Mouse (Mus musculus): ENCODE measurements around the gene Ninj2. TPM values are rescaled to one million over a fixed set of nuclear protein-coding genes. Genes with fewer than 3 reads are reported as not detected.
A peak's percentile ranks its signal among the peaks of the same experiment; 100 is the strongest.

The Ninj2 gene
- polyA plus RNA-seq, 1 experiment from 2014 or later, result 0.62 TPM

GRCm38 (mm10) chr6:120095501-120095900 lies 2.4 kb downstream of the Ninj2 start:
- 54% methylated on average over 1 of the region's 1 CpGs for WGBS
- no peak overlapping the region for H3K27ac ChIP-seq
- no peak for ATAC-seq (ENCODE audit: borderline replicate concordance, extremely low read depth, low FRiP score, low TSS enrichment)
- H3K27me3 ChIP-seq, result no peaks in the 10 kb centered on the region
- no peaks in the 10 kb centered on the region for H3K36me3 ChIP-seq
- no peak overlapping the region for H3K4me2 ChIP-seq
- no peaks in the 10 kb centered on the region for H3K9me3 ChIP-seq
- no peaks in the 10 kb centered on the region for H3K4me1 ChIP-seq
- H3K4me3 ChIP-seq, result no peak overlapping the region
- no peak overlapping the region for H3K9ac ChIP-seq

GRCm38 (mm10) chr6:120099392-120099791 lies 6.2 kb downstream of the Ninj2 start:
- no peak for ATAC-seq (ENCODE audit: borderline replicate concordance, extremely low read depth, low FRiP score, low TSS enrichment)
- Histone ChIP-seq H3K4me1 (no peaks in the 10 kb centered on the region), H3K27me3 (no peaks in the 10 kb centered on the region), H3K9ac (no peak overlapping the region), H3K36me3 (no peaks in the 10 kb centered on the region), H3K9me3 (no peaks in the 10 kb centered on the region), H3K4me2 (no peak overlapping the region), H3K4me3 (no peak overlapping the region), H3K27ac (no peak overlapping the region)
- 62% methylated on average over 5 of the region's 5 CpGs for WGBS

- no peak overlapping the region for H3K27ac ChIP-seq
- no peak overlapping the region for H3K9ac ChIP-seq
- H3K27me3 ChIP-seq, result no peaks in the 10 kb centered on the region
- H3K9me3 ChIP-seq, result no peaks in the 10 kb centered on the region
- no peak overlapping the region for H3K4me2 ChIP-seq
- ATAC-seq (ENCODE audit: borderline replicate concordance, extremely low read depth, low FRiP score, low TSS enrichment), result no peak
- H3K4me1 ChIP-seq, result no peaks in the 10 kb centered on the region
- H3K36me3 ChIP-seq, result no peaks in the 10 kb centered on the region
- H3K4me3 ChIP-seq, result no peak overlapping the region
- whole genome bisulfite sequencing, result 79% methylated on average over 12 of the region's 12 CpGs
Observed at GRCm38 (mm10) chr6:120101221-120101620, 8.1 kb downstream of the Ninj2 start.

GRCm38 (mm10) chr6:120101996-120102395 lies 8.8 kb downstream of the Ninj2 start:
- Histone ChIP-seq H3K36me3 (no peaks in the 10 kb centered on the region), H3K9ac (no peak overlapping the region), H3K4me3 (no peak overlapping the region), H3K27ac (no peak overlapping the region), H3K9me3 (no peaks in the 10 kb centered on the region), H3K4me2 (no peak overlapping the region), H3K4me1 (no peaks in the 10 kb centered on the region), H3K27me3 (no peaks in the 10 kb centered on the region)
- WGBS, result 87% methylated on average over 6 of the region's 6 CpGs
- ATAC-seq (ENCODE audit: borderline replicate concordance, extremely low read depth, low FRiP score, low TSS enrichment), result no peak

- WGBS, result 17% methylated on average over 1 of the region's 1 CpGs
- no peak overlapping the region for H3K9ac ChIP-seq
- H3K4me2 ChIP-seq, result no peak overlapping the region
- ATAC-seq (ENCODE audit: borderline replicate concordance, extremely low read depth, low FRiP score, low TSS enrichment), result no peak
- no peak overlapping the region for H3K27ac ChIP-seq
- no peaks in the 10 kb centered on the region for H3K4me1 ChIP-seq
- H3K36me3 ChIP-seq, result no peaks in the 10 kb centered on the region
- no peak overlapping the region for H3K4me3 ChIP-seq
- H3K27me3 ChIP-seq, result no peaks in the 10 kb centered on the region
- no peaks in the 10 kb centered on the region for H3K9me3 ChIP-seq
Observed at GRCm38 (mm10) chr6:120103104-120103503, 10.0 kb downstream of the Ninj2 start.

GRCm38 (mm10) chr6:120105055-120105454 lies 11.9 kb downstream of the Ninj2 start:
- Histone ChIP-seq H3K27ac (no peak overlapping the region), H3K4me3 (no peak overlapping the region), H3K4me2 (no peak overlapping the region), H3K9ac (no peak overlapping the region), H3K27me3 (no peaks in the 10 kb centered on the region), H3K36me3 (no peaks in the 10 kb centered on the region), H3K4me1 (peaks cover 7% of the 10 kb centered on the region), H3K9me3 (no peaks in the 10 kb centered on the region)
- no peak for ATAC-seq (ENCODE audit: borderline replicate concordance, extremely low read depth, low FRiP score, low TSS enrichment)

GRCm38 (mm10) chr6:120107586-120107985 lies 14.4 kb downstream of the Ninj2 start:
- no peak overlapping the region for H3K4me2 ChIP-seq
- H3K9me3 ChIP-seq, result no peaks in the 10 kb centered on the region
- 53% methylated on average over 5 of the region's 5 CpGs for WGBS
- H3K27ac ChIP-seq, result no peak overlapping the region
- no peak overlapping the region for H3K4me3 ChIP-seq
- no peak overlapping the region for H3K9ac ChIP-seq
- H3K4me1 ChIP-seq, result peaks cover 19% of the 10 kb centered on the region
- ATAC-seq (ENCODE audit: borderline replicate concordance, extremely low read depth, low FRiP score, low TSS enrichment), result no peak
- no peaks in the 10 kb centered on the region for H3K36me3 ChIP-seq
- no peaks in the 10 kb centered on the region for H3K27me3 ChIP-seq

- H3K9ac ChIP-seq, result no peak overlapping the region
- no peak overlapping the region for H3K4me3 ChIP-seq
- no peaks in the 10 kb centered on the region for H3K36me3 ChIP-seq
- no peak for ATAC-seq (ENCODE audit: borderline replicate concordance, extremely low read depth, low FRiP score, low TSS enrichment)
- no peak overlapping the region for H3K4me2 ChIP-seq
- H3K4me1 ChIP-seq, result peaks cover 22% of the 10 kb centered on the region
- H3K27ac ChIP-seq, result no peak overlapping the region
- WGBS, result 45% methylated on average over 6 of the region's 6 CpGs
- H3K27me3 ChIP-seq, result no peaks in the 10 kb centered on the region
- H3K9me3 ChIP-seq, result no peaks in the 10 kb centered on the region
Observed at GRCm38 (mm10) chr6:120108061-120108460, 14.9 kb downstream of the Ninj2 start.

GRCm38 (mm10) chr6:120109173-120109572 lies 16.0 kb downstream of the Ninj2 start:
- Histone ChIP-seq H3K9me3 (no peaks in the 10 kb centered on the region), H3K9ac (no peak overlapping the region), H3K27ac (no peak overlapping the region), H3K4me1 (peaks cover 33% of the 10 kb centered on the region), H3K4me2 (no peak overlapping the region), H3K27me3 (no peaks in the 10 kb centered on the region), H3K4me3 (no peak overlapping the region), H3K36me3 (no peaks in the 10 kb centered on the region)
- WGBS, result 20% methylated on average over 7 of the region's 7 CpGs
- no peak for ATAC-seq (ENCODE audit: borderline replicate concordance, extremely low read depth, low FRiP score, low TSS enrichment)

GRCm38 (mm10) chr6:120109932-120110331 lies 16.8 kb downstream of the Ninj2 start:
- WGBS, result 79% methylated on average over 5 of the region's 5 CpGs
- Histone ChIP-seq H3K4me2 (no peak overlapping the region), H3K27me3 (no peaks in the 10 kb centered on the region), H3K9me3 (no peaks in the 10 kb centered on the region), H3K36me3 (no peaks in the 10 kb centered on the region), H3K27ac (no peak overlapping the region), H3K4me3 (no peak overlapping the region), H3K9ac (no peak overlapping the region), H3K4me1 (peaks cover 39% of the 10 kb centered on the region)
- ATAC-seq (ENCODE audit: borderline replicate concordance, extremely low read depth, low FRiP score, low TSS enrichment), result no peak

- Histone ChIP-seq H3K9ac (no peak overlapping the region), H3K4me1 (peaks cover 40% of the 10 kb centered on the region)
Observed at GRCm38 (mm10) chr6:120110738-120111409, 17.7 kb downstream of the Ninj2 start.

GRCm38 (mm10) chr6:120111410-120111783 lies 18.2 kb downstream of the Ninj2 start:
- H3K4me1 ChIP-seq, result peaks cover 40% of the 10 kb centered on the region
- ATAC-seq (ENCODE audit: borderline replicate concordance, extremely low read depth, low FRiP score, low TSS enrichment), result no peak
- WGBS, result 63% methylated on average over 3 of the region's 3 CpGs
- H3K36me3 ChIP-seq, result no peaks in the 10 kb centered on the region
- H3K4me2 ChIP-seq, result no peak overlapping the region
- peak overlapping the region; percentile 95 for H3K27ac ChIP-seq
- no peaks in the 10 kb centered on the region for H3K9me3 ChIP-seq
- no peaks in the 10 kb centered on the region for H3K27me3 ChIP-seq
- no peak overlapping the region for H3K9ac ChIP-seq
- H3K4me3 ChIP-seq, result no peak overlapping the region

More at GRCm38 (mm10) chr6:120110738-120111409, 17.7 kb downstream of the Ninj2 start:
- Histone ChIP-seq H3K27ac (no peak overlapping the region), H3K27me3 (no peaks in the 10 kb centered on the region), H3K4me2 (no peak overlapping the region), H3K4me3 (no peak overlapping the region), H3K36me3 (no peaks in the 10 kb centered on the region), H3K9me3 (no peaks in the 10 kb centered on the region)
- 71% methylated on average over 7 of the region's 7 CpGs for WGBS
- ATAC-seq (ENCODE audit: borderline replicate concordance, extremely low read depth, low FRiP score, low TSS enrichment), result no peak

All from lung, embryonic 15.5 days (tissue).